Mouse (Mus musculus): Measurements from ENCODE around the gene Gcsh. TPM values are rescaled to one million over a fixed set of nuclear protein-coding genes. Genes with fewer than 3 reads are reported as not detected.

Gcsh gene
- polyA plus RNA-seq, 1 experiment from 2014 or later, result 109 TPM

DNA sequence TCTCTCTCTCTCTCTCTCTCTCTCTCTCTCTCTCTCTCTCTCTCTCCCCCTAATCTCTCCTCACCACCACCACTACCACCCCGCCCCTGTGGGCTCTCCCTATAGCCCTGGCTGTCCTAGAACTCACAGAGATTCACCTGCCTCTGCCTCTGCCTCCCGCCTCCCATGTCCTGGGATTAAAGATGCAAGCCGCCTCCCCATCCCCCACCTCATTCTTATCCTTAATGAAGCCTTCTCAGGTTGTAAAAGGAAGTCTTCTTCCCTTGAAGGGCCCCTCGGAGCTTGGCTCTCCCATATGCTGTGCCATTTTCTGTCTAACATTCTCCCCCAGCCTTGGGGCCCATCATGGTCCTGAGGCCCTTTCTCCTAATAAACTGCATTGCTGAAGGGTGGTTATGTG, 22.3 kb upstream of the Gcsh start:
- H3K9me3 ChIP-seq, result no peaks in the 10 kb centered on the region
- H3K4me3 ChIP-seq, result no peak overlapping the region
- ATAC-seq (ENCODE audit: low FRiP score, low read depth), result no peak
- H3K9ac ChIP-seq, result no peak overlapping the region
- no peak overlapping the region for H3K27ac ChIP-seq
- H3K4me2 ChIP-seq (replicated peaks), result no peak overlapping the region
- H3K36me3 ChIP-seq, result no peaks in the 10 kb centered on the region
- H3K4me1 ChIP-seq, result no peaks in the 10 kb centered on the region
- no peaks in the 10 kb centered on the region for H3K27me3 ChIP-seq (replicated peaks)
- 55% methylated on average over 4 of the region's 4 CpGs for WGBS

DNA sequence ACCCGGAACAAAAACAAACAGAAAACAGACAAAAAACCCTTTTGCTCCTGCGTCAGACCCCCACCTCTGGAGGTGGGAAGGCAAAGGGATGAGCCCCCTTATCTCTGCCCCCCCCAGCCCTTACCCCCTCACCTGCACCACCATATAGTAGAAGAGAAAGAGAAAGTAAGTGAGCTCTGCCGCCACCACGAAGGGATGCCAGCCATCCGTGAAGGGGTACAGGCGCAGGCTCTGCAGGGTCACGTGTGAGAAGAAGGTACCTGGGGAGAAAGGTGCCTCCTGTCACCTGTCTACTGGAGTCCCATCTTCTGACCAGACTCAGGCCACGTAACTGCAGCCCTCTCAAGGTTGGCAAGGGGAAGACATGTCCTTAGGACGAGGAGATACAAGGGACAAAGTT, 18.0 kb upstream of the Gcsh start:
- Histone ChIP-seq H3K4me2 (replicated peaks) (no peak overlapping the region), H3K27me3 (replicated peaks) (no peaks in the 10 kb centered on the region), H3K9ac (no peak overlapping the region), H3K4me3 (no peak overlapping the region), H3K9me3 (no peaks in the 10 kb centered on the region), H3K36me3 (no peaks in the 10 kb centered on the region), H3K4me1 (no peaks in the 10 kb centered on the region), H3K27ac (no peak overlapping the region)
- WGBS, result 89% methylated on average over 9 of the region's 9 CpGs
- no peak for ATAC-seq (ENCODE audit: low FRiP score, low read depth)

- no peaks in the 10 kb centered on the region for H3K36me3 ChIP-seq
- ATAC-seq (ENCODE audit: low FRiP score, low read depth), result no peak
- H3K4me1 ChIP-seq, result peaks cover 11% of the 10 kb centered on the region; the same call in 1 of the 2 replicates
- H3K4me2 ChIP-seq (replicated peaks), result peak overlapping the region; percentile 89
- H3K27me3 ChIP-seq (replicated peaks), result no peaks in the 10 kb centered on the region
- no peaks in the 10 kb centered on the region for H3K9me3 ChIP-seq
- 66% methylated on average over 11 of the region's 11 CpGs for WGBS
- H3K27ac ChIP-seq, result no peak overlapping the region
- H3K9ac ChIP-seq, result peak overlapping the region; percentile 38; the same call in 1 of the 2 replicates
- H3K4me3 ChIP-seq, result peak overlapping the region; percentile 67
Observed at GRCm38 (mm10) chr8:116994016-116994716, 829 bp upstream of the Gcsh start.

- Histone ChIP-seq H3K9me3 (no peaks in the 10 kb centered on the region), H3K4me1 (peaks cover 11% of the 10 kb centered on the region; the same call in 1 of the 2 replicates), H3K9ac (peak overlapping the region; percentile 56), H3K4me3 (peak overlapping the region; percentile 67), H3K4me2 (replicated peaks) (peak overlapping the region; percentile 89), H3K27me3 (replicated peaks) (no peaks in the 10 kb centered on the region), H3K36me3 (no peaks in the 10 kb centered on the region), H3K27ac (no peak overlapping the region)
- no peak for ATAC-seq (ENCODE audit: low FRiP score, low read depth)
- 12% methylated on average over 23 of the region's 23 CpGs for WGBS
Observed at GRCm38 (mm10) chr8:116992176-116992971, 963 bp downstream of the Gcsh start.

GRCm38 (mm10) chr8:116991241-116991640, 2.1 kb downstream of the Gcsh start:
- no peak for ATAC-seq (ENCODE audit: low FRiP score, low read depth)
- peaks cover 11% of the 10 kb centered on the region; the same call in 1 of the 2 replicates for H3K4me1 ChIP-seq
- no peaks in the 10 kb centered on the region for H3K9me3 ChIP-seq
- no peak overlapping the region for H3K4me3 ChIP-seq
- no peak overlapping the region for H3K4me2 ChIP-seq (replicated peaks)
- H3K27ac ChIP-seq, result no peak overlapping the region
- peaks cover 8% of the 10 kb centered on the region; the same call in 1 of the 2 replicates for H3K36me3 ChIP-seq
- no peaks in the 10 kb centered on the region for H3K27me3 ChIP-seq (replicated peaks)
- 91% methylated on average over 8 of the region's 8 CpGs for WGBS
- no peak overlapping the region for H3K9ac ChIP-seq

DNA sequence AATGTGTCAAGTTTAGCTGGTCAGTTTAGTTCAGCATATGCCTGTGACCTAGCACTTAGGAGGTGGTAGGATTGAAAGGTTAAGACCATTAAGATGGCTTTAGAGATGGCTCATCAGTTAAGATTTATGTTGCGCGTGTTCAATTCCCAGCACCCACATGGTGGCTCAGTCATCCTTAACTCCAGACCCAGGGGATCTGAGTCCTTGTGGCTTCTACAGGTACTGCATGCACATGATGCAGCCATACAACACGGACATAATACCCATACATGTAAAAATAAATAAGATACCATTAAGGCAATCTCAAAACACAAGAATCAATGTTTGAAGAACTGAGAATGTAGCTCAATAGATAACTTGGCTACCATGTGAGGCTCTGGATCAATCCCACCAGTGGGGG, 3.5 kb downstream of the Gcsh start:
- H3K27me3 ChIP-seq (replicated peaks), result no peaks in the 10 kb centered on the region
- peaks cover 8% of the 10 kb centered on the region; the same call in 1 of the 2 replicates for H3K36me3 ChIP-seq
- ATAC-seq (ENCODE audit: low FRiP score, low read depth), result no peak
- H3K4me3 ChIP-seq, result no peak overlapping the region
- no peak overlapping the region for H3K27ac ChIP-seq
- no peaks in the 10 kb centered on the region for H3K9me3 ChIP-seq
- WGBS, result 93% methylated on average over 3 of the region's 3 CpGs
- H3K4me1 ChIP-seq, result peaks cover 11% of the 10 kb centered on the region; the same call in 1 of the 2 replicates
- no peak overlapping the region for H3K4me2 ChIP-seq (replicated peaks)
- H3K9ac ChIP-seq, result no peak overlapping the region

- H3K4me1 ChIP-seq, result peaks cover 9% of the 10 kb centered on the region; the same call in 1 of the 2 replicates
- H3K4me2 ChIP-seq (replicated peaks), result 0 out of 2 replicates have a peak overlapping the region, but pooled peaks have one; percentile 12
- WGBS, result 17% methylated on average over 4 of the region's 4 CpGs
Observed at GRCm38 (mm10) chr8:116980117-116980516, 13.2 kb downstream of the Gcsh start.

DNA sequence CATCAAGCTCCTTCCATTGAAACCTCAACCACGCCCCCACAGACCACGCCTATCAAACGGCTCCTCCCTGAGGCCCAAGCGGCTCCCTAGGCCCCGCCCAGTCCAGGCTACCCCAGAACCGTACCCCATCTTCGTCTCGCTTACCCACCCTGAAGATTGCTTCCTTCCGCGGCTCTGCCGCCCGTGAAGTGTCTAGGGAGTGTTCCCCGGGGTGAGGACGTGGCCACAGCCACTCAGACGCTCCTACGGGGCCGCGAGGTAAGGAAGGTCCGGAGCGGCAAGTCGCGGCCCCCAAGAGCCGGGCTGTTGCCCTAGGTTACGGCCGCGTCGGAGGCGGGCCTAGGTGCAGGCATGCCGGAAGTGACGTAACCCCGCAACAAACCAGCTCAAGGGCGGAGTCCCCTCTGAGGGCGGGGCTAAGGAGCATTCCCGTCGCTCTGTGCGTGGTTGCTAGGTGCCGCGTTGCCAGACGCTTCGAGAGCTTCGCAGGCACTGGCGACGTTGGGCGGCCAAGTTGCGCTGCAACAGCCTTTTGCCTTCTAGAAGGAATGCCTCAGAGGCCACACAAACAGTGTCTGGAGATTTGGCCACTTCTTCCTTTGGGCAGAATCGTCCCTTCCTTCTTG, 14.6 kb downstream of the Gcsh start, which contains the start of gene 1700030J22Rik:
TSS of gene 1700030J22Rik (minus strand) at position 329 of the 626 bp plus-strand sequence.
- peaks cover 9% of the 10 kb centered on the region; the same call in 1 of the 2 replicates for H3K4me1 ChIP-seq
- peak; percentile 100 for ATAC-seq (ENCODE audit: low FRiP score, low read depth)
- peak within 1 kb of the TSS; percentile 78 for H3K4me3 ChIP-seq
- H3K27ac ChIP-seq, result no peak within 1 kb of the TSS
- WGBS, result under 1% methylated on average over 46 of the region's 46 CpGs
- no peaks in the 10 kb centered on the region for H3K27me3 ChIP-seq (replicated peaks)
- H3K36me3 ChIP-seq, result peaks cover 12% of the 10 kb centered on the region
- peak within 1 kb of the TSS; percentile 51; the same call in 1 of the 2 replicates for H3K9ac ChIP-seq
- no peaks in the 10 kb centered on the region for H3K9me3 ChIP-seq
- H3K4me2 ChIP-seq (replicated peaks), result peak within 1 kb of the TSS; percentile 70

More at GRCm38 (mm10) chr8:116980117-116980516, 13.2 kb downstream of the Gcsh start:
- H3K36me3 ChIP-seq, result peaks cover 16% of the 10 kb centered on the region
- no peaks in the 10 kb centered on the region for H3K27me3 ChIP-seq (replicated peaks)
- no peak for ATAC-seq (ENCODE audit: low FRiP score, low read depth)
- H3K4me3 ChIP-seq, result no peak overlapping the region
- H3K9ac ChIP-seq, result no peak overlapping the region
- H3K27ac ChIP-seq, result no peak overlapping the region
- H3K9me3 ChIP-seq, result no peaks in the 10 kb centered on the region

- no peaks in the 10 kb centered on the region for H3K9me3 ChIP-seq
- ATAC-seq (ENCODE audit: low FRiP score, low read depth), result no peak
- no peak overlapping the region for H3K27ac ChIP-seq
- H3K4me3 ChIP-seq, result peak overlapping the region; percentile 78
- H3K9ac ChIP-seq, result peak overlapping the region; percentile 51; the same call in 1 of the 2 replicates
- 33% methylated on average over 8 of the region's 8 CpGs for WGBS
- H3K36me3 ChIP-seq, result peaks cover 7% of the 10 kb centered on the region
- peaks cover 9% of the 10 kb centered on the region; the same call in 1 of the 2 replicates for H3K4me1 ChIP-seq
- H3K27me3 ChIP-seq (replicated peaks), result no peaks in the 10 kb centered on the region
- peak overlapping the region; percentile 70 for H3K4me2 ChIP-seq (replicated peaks)
Observed at GRCm38 (mm10) chr8:116978052-116978451, 15.3 kb downstream of the Gcsh start.

DNA sequence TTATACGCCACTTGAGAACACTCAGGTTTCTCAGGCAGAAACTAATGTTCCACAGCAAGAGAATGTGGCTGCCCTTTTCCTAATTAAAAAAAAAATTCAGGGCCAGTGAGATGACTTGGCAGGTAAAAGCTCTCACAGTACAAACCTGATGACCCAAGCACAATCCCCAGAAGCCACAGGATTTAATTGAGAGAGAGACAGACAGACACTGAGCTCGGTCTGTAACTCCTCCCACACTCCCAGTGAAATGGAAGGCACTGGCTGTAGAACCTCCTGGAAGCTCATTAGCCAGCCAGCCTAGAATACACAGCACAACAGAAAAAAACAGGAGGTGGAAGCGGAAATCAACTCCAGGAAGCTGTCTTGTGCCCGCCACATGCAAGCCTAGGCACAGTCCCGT, 17.7 kb downstream of the Gcsh start:
- H3K4me3 ChIP-seq, result no peak overlapping the region
- H3K9me3 ChIP-seq, result no peaks in the 10 kb centered on the region
- WGBS, result 64% methylated on average over 5 of the region's 5 CpGs
- H3K4me2 ChIP-seq (replicated peaks), result no peak overlapping the region
- no peak for ATAC-seq (ENCODE audit: low FRiP score, low read depth)
- no peaks in the 10 kb centered on the region for H3K27me3 ChIP-seq (replicated peaks)
- H3K9ac ChIP-seq, result no peak overlapping the region
- peaks cover 3% of the 10 kb centered on the region; the same call in 1 of the 2 replicates for H3K36me3 ChIP-seq
- H3K27ac ChIP-seq, result no peak overlapping the region
- H3K4me1 ChIP-seq, result peaks cover 9% of the 10 kb centered on the region; the same call in 1 of the 2 replicates

DNA sequence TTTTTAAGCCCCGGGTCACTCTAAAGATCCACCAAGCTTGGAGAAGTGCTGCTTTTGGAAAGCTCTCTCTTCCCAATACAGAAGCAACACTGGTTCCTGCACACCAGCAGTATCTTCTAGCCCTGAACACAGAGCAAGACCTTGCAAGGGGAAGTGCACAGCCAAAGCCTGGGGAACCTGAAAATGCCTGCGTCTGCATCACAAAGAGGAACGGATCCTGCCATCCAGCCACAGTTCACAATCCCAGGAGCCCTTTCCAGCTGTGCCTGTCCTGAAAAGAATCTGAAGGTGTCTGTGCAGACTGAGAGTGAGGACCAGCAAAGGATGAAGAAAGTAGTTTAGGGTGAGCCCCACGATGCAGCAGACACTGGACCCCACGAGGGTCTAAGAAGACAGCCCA, 18.3 kb downstream of the Gcsh start:
- H3K4me2 ChIP-seq (replicated peaks), result no peak overlapping the region
- H3K27me3 ChIP-seq (replicated peaks), result no peaks in the 10 kb centered on the region
- 44% methylated on average over 5 of the region's 5 CpGs for WGBS
- H3K4me3 ChIP-seq, result no peak overlapping the region
- H3K9me3 ChIP-seq, result no peaks in the 10 kb centered on the region
- no peak overlapping the region for H3K27ac ChIP-seq
- H3K9ac ChIP-seq, result no peak overlapping the region
- H3K4me1 ChIP-seq, result peaks cover 8% of the 10 kb centered on the region; the same call in 1 of the 2 replicates
- H3K36me3 ChIP-seq, result peaks cover 3% of the 10 kb centered on the region; the same call in 1 of the 2 replicates
- ATAC-seq (ENCODE audit: low FRiP score, low read depth), result no peak

DNA sequence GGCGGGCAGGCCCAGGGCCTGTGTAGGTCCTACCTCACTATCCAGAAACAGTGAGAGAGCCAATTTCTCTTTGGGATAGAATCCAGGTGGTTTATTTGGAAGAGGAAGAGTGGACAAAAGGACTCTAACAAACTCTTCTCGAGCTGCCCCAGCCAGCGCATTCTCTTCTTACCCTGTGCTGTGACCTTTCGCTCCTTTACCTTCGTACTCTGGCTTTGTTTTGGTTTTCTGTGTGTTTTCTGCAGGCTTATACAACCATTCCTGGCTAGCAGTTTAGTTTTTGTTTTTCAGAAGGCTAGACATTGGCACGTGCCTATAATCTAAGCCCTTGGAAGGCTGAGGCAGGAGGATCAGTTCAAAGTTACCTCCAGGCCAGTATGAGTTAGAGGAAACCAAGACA, 23.8 kb downstream of the Gcsh start:
- Histone ChIP-seq H3K27me3 (replicated peaks) (no peaks in the 10 kb centered on the region), H3K36me3 (peaks cover 3% of the 10 kb centered on the region; the same call in 1 of the 2 replicates), H3K4me2 (replicated peaks) (no peak overlapping the region), H3K9ac (no peak overlapping the region), H3K4me1 (no peaks in the 10 kb centered on the region), H3K9me3 (no peaks in the 10 kb centered on the region), H3K27ac (no peak overlapping the region), H3K4me3 (no peak overlapping the region)
- ATAC-seq (ENCODE audit: low FRiP score, low read depth), result no peak
- 87% methylated on average over 6 of the region's 6 CpGs for WGBS

Data from neural tube, embryonic 12.5 days (tissue).